Mouse (Mus musculus) midbrain, postnatal 0 days (tissue): Measurements from ENCODE around the gene Thtpa. TPM values are rescaled to one million over a fixed set of nuclear protein-coding genes. Genes with fewer than 3 reads are reported as not detected.

Experiments
- ATAC-seq: fragments of 200-750 bp; cut with Nextera tagmentation; 2 replicates; pipeline ENCODE4 v1.8.0; 2017; ENCODE audit warnings: moderate number of reproducible peaks, mild to moderate bottlenecking, moderate TSS enrichment, moderate library complexity; ENCODE audit not compliant: low FRiP score
- DNase-seq: peaks from one replicate; pipeline ENCODE4 v3.0.0-alpha.2; 2015; ENCODE audit warnings: low spot score
- H3K27ac ChIP-seq: fragments of 300-500 bp; sonication (generic); 2 replicates; pipeline ENCODE4 v1.5.1; 2014; ENCODE audit warnings: low read depth, mild to moderate bottlenecking, low read length, mixed read lengths
- H3K27me3 ChIP-seq: fragments of 300-500 bp; sonication (generic); 2 replicates; pipeline ENCODE4 v1.6.1; 2014; ENCODE audit warnings: low read length, control low read depth, mixed read lengths; ENCODE audit not compliant: insufficient read depth
- H3K36me3 ChIP-seq: fragments of 300-500 bp; sonication (generic); 2 replicates; pipeline ENCODE4 v1.6.1; 2014; ENCODE audit warnings: low read length, control low read depth, mixed read lengths; ENCODE audit not compliant: insufficient read depth
- H3K4me1 ChIP-seq: fragments of 300-500 bp; sonication (generic); 2 replicates; pipeline ENCODE4 v1.6.1; 2014; ENCODE audit warnings: mild to moderate bottlenecking, control low read depth, antibody characterized with exemption, low read length, mixed read lengths; ENCODE audit not compliant: insufficient read depth
- H3K4me2 ChIP-seq: fragments of 300-500 bp; sonication (generic); 2 replicates; pipeline ENCODE4 v1.6.1; 2014; ENCODE audit warnings: low read depth, mild to moderate bottlenecking, low read length, mixed read lengths; ENCODE audit not compliant: poor library complexity, severe bottlenecking
- H3K4me3 ChIP-seq: fragments of 300-500 bp; sonication (generic); 2 replicates; pipeline ENCODE4 v1.5.1; 2014; ENCODE audit warnings: low read depth, mild to moderate bottlenecking, low read length, moderate library complexity
- H3K9ac ChIP-seq: fragments of 300-500 bp; sonication (generic); replicated peaks from 2 replicates; pipeline ENCODE4 v1.6.1; 2014; ENCODE audit warnings: mild to moderate bottlenecking, low read length, moderate library complexity, mixed read lengths; ENCODE audit not compliant: poor library complexity, severe bottlenecking
- H3K9me3 ChIP-seq: fragments of 300-500 bp; sonication (generic); 2 replicates; pipeline ENCODE4 v1.6.1; 2016; ENCODE audit warnings: low read length, control low read depth
- CTCF ChIP-seq: IDR thresholded peaks from 2 replicates; pipeline ENCODE4 v1.5.1; 2016; ENCODE audit warnings: antibody characterized with exemption, mild to moderate bottlenecking
- WGBS: fragments of 180-500 bp; shearing (Covaris S2); extraction: QIAGEN DNeasy Blood & Tissue Kit; methylation state at CpG from one replicate; pipeline ENCODE4 v1.1.7; 2014; 5-methylcytosine and 5-hydroxymethylcytosine counted together
- polyA plus RNA-seq: library from polyadenylated mRNA; unstranded; fragments of >200 nt; fragmentation: Nextera tagmentation; extraction: Ambion mirVana; gene quantifications from 2 replicates; pipeline ENCODE4 v1.2.1, GENCODE M21; 2015
- total RNA-seq: library from RNA; depleted of rRNA; stranded (reverse); fragments of >200 nt; gene quantifications from 2 replicates; pipeline ENCODE4 v1.2.3, GENCODE M21; 2014

Thtpa gene
- total and polyA plus RNA-seq, 2 experiments from 2014 or later, result 32.5 to 42.1 TPM

DNA sequence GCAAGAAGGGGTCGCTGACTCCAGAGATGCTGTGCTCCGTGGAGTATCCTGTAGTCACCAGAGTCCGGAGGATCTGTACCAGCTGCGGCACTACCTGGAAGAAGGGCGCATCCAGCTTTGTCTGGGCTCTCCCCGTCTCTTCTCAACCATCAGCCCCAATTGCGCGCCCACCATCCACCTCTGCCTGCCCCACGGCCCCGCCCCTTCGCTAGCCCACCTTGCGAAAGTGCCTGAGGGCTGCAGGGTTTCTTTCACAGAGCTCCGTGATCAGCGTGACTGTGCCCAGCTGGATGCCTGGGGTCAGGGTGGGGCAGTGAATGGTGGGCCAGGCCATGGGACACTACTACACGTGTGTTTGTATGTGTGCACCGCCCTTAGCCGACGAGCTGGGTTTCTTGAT, 9.8 kb downstream of the Thtpa start:
- Histone ChIP-seq H3K36me3 (0 out of 2 replicates have a peak, but pooled peaks cover 5% of the 10 kb centered on the region), H3K4me2 (no peak overlapping the region), H3K4me3 (no peak overlapping the region), H3K9me3 (no peaks in the 10 kb centered on the region), H3K4me1 (peaks cover 16% of the 10 kb centered on the region), H3K27ac (no peak overlapping the region), H3K27me3 (no peaks in the 10 kb centered on the region), H3K9ac (no peak overlapping the region)
- DNase-seq (no peak), ATAC-seq (no peak)
- 87% methylated on average over 18 of the region's 18 CpGs for WGBS
- no peak for TF ChIP-seq CTCF

DNA sequence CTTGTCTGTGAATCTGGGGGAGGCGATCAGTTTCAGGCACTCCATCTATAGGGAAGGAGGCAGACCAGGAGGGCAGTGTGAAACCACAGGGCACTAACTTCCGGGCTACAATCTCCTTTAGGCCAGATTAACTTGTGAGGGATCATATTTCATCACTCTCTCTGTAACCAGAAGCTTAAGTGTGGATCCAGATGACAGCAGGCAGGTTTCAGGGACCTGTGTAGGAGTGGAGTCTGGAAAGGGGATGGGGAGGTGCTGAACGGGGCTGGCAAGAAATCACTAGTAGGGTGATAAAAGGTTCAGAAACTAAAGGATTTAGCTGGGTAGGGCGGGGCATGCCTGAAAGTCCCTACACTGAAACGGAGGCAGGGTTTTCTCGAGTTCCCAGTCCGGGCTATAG, 10.8 kb downstream of the Thtpa start:
- WGBS, result 4% methylated on average over 7 of the region's 7 CpGs

DNA sequence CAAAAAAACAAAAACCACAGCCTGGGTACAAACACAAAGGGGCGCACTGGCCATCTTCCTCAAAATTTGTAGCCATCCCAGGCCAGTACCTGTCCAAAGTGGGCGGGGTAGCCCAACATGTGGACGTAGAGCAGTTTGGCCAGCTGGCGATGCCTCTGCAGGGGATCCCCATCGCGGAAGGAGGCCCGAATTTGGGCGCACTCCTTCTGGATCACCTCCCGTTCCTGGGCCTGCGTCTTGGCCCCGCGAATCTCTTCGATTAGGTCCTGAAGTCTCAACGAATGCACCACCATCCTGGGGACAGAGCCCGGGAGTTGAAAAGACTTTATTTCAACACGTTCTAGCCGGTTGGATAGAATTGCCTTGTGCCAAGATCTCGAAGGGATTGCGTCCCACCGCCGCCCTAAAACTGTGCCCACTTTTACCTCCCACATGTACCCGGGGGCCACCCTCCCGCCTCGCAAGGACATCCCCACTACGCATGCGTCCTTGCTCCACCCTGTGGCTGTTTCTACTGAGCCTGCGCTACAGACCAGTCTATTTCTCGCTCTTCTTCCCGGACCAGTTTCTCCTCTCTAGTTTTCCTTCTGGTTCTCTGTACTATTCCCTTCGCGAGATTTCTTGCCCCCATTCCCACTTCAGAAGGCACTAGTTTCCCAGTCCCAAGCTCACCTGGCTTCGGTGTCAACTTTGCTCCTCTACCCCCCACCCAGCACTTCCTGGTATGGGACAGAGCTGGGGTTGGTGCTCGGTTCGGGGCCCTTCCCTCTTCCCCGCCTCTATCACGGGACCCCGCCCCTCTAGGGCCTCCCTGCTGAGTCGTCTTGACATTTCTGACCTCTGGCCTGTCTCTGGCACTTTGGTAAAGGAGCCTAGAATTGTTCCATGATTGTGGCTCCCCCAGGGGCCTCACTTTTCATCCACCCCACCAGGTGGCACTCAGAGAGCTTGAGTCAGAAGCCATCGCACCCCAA, 11.5 kb downstream of the Thtpa start, which contains the start of gene Ap1g2:
TSS of gene Ap1g2 (minus strand) at position 758 of the 974 bp plus-strand sequence.
- peak within 1 kb of the TSS; percentile 39 for H3K4me3 ChIP-seq
- TF ChIP-seq CTCF, result peak; percentile 59
- H3K4me2 ChIP-seq, result peak within 1 kb of the TSS; percentile 90
- ATAC-seq, result peak; percentile 32; the same call in 1 of the 2 replicates
- H3K36me3 ChIP-seq, result no peaks in the 10 kb centered on the region
- H3K9ac ChIP-seq, result peak within 1 kb of the TSS; percentile 66
- peak; percentile 89 for DNase-seq
- H3K27me3 ChIP-seq, result no peaks in the 10 kb centered on the region
- H3K4me1 ChIP-seq, result peaks cover 24% of the 10 kb centered on the region
- H3K27ac ChIP-seq, result peak within 1 kb of the TSS; percentile 77
- under 1% methylated on average over 39 of the region's 39 CpGs for WGBS
- H3K9me3 ChIP-seq, result no peaks in the 10 kb centered on the region

More for the DNA sequence above, 10.8 kb downstream of the Thtpa start:
- peak overlapping the region; percentile 66 for H3K9ac ChIP-seq
- H3K4me3 ChIP-seq, result peak overlapping the region; percentile 39; the same call in 1 of the 2 replicates
- peak overlapping the region; percentile 90 for H3K4me2 ChIP-seq
- H3K27ac ChIP-seq, result peak overlapping the region; percentile 77
- H3K27me3 ChIP-seq, result no peaks in the 10 kb centered on the region
- no peak for DNase-seq
- no peak for TF ChIP-seq CTCF
- ATAC-seq, result no peak
- H3K36me3 ChIP-seq, result 0 out of 2 replicates have a peak, but pooled peaks cover 2% of the 10 kb centered on the region
- peaks cover 21% of the 10 kb centered on the region for H3K4me1 ChIP-seq
- no peaks in the 10 kb centered on the region for H3K9me3 ChIP-seq

DNA sequence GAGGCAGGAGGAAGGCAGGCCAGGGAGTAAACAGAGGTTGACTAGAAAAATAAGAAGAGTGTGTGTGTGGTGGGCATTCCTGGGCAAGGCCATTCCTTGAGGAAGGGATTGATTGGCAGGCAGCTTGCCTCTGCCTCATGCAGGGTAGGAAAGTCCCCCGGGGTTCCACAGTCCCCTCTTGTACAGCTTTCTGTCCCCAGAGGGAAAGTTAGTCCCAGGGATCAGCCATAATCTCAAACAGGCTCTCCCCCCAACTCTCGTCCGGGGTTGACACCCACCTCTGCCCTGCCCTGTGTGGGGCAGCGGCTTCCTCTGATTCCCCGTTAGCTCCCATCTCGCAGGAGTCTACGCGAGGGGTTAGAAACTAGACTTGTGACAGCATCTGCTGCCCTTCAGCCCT, 12.4 kb downstream of the Thtpa start:
- peaks cover 24% of the 10 kb centered on the region for H3K4me1 ChIP-seq
- no peak overlapping the region for H3K9ac ChIP-seq
- DNase-seq (no peak), ATAC-seq (no peak)
- H3K4me2 ChIP-seq, result no peak overlapping the region
- no peak overlapping the region for H3K4me3 ChIP-seq
- H3K36me3 ChIP-seq, result no peaks in the 10 kb centered on the region
- H3K27me3 ChIP-seq, result no peaks in the 10 kb centered on the region
- no peaks in the 10 kb centered on the region for H3K9me3 ChIP-seq
- WGBS, result 59% methylated on average over 8 of the region's 8 CpGs
- peak overlapping the region; percentile 77; the same call in 1 of the 2 replicates for H3K27ac ChIP-seq
- no peak for TF ChIP-seq CTCF

DNA sequence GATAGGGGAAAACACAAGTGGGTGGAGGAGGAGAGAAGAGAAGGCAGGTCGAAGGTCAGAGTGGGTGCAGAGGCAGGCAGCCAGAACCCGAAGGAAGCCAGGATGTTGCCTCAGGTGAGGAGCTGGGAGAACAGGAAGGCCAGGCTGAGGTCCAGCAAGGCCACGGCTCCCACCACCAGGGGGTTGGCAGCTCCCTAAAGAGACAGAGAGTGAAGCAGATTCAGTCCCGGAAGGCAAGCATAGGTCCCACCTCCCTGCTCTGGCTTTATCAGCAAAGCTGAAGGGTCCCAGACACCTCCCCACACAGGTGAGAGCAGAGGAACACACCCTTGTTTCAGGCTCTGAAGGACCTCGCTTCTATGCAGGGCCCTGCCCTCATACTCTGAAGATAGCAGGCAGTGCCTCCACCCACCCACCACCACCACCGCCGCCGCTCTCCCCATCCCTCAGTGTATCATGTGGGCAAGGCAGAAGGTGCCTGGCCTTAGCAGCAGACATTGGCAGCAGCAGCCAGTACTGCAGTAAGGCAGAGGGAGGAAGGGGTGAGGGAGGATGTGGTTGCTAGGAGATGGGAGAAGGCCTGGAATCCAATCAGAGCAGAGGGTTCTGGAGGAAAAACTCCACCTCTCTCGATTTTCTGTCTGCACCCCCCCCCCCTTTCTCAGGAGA, 13.8 kb downstream of the Thtpa start:
- peaks cover 32% of the 10 kb centered on the region for H3K4me1 ChIP-seq
- 23% methylated on average over 9 of the region's 9 CpGs for WGBS
- H3K9me3 ChIP-seq, result no peaks in the 10 kb centered on the region

More for the DNA sequence above, 13.8 kb downstream of the Thtpa start:
- H3K36me3 ChIP-seq, result peaks cover 5% of the 10 kb centered on the region
- peak overlapping the region; percentile 39; the same call in 1 of the 2 replicates for H3K9ac ChIP-seq
- H3K4me2 ChIP-seq, result peak overlapping the region; percentile 32
- H3K27me3 ChIP-seq, result no peaks in the 10 kb centered on the region
- peak; percentile 35; the same call in 1 of the 2 replicates for TF ChIP-seq CTCF
- H3K27ac ChIP-seq, result peak overlapping the region; percentile 88
- peak; percentile 82 for ATAC-seq
- H3K4me3 ChIP-seq, result no peak overlapping the region
- peak; percentile 91 for DNase-seq
